Mouse (Mus musculus) hindbrain, embryonic 15.5 days (tissue): ENCODE data around the gene Pid1. TPM values are rescaled to one million over a fixed set of nuclear protein-coding genes. Genes with fewer than 3 reads are reported as not detected.
A peak's percentile ranks its signal among the peaks of the same experiment; 100 is the strongest.

Source experiments
- ATAC-seq: fragments of 200-750 bp; cut with Nextera tagmentation; 2 replicates; pipeline ENCODE4 v1.8.0; 2017; ENCODE audit warnings: low read depth, moderate number of reproducible peaks, moderate TSS enrichment; ENCODE audit not compliant: low FRiP score
- H3K27ac ChIP-seq: fragments of 300-500 bp; sonication (generic); replicated peaks from 2 replicates; pipeline ENCODE4 v1.5.1; 2015; ENCODE audit warnings: mild to moderate bottlenecking, inconsistent platforms
- H3K27me3 ChIP-seq: fragments of 300-500 bp; sonication (generic); 2 replicates; pipeline ENCODE4 v1.6.1; 2015; ENCODE audit warnings: control low read depth, inconsistent platforms
- H3K36me3 ChIP-seq: fragments of 300-500 bp; sonication (generic); 2 replicates; pipeline ENCODE4 v1.6.1; 2015; ENCODE audit warnings: control low read depth, inconsistent platforms
- H3K4me1 ChIP-seq: fragments of 300-500 bp; sonication (generic); replicated peaks from 2 replicates; pipeline ENCODE4 v1.6.1; 2015; ENCODE audit warnings: control low read depth, inconsistent platforms
- H3K4me2 ChIP-seq: fragments of 300-500 bp; sonication (generic); 2 replicates; pipeline ENCODE4 v1.6.1; 2015; ENCODE audit warnings: moderate library complexity, mild to moderate bottlenecking, inconsistent platforms
- H3K4me3 ChIP-seq: fragments of 300-500 bp; sonication (generic); 2 replicates; pipeline ENCODE4 v1.5.1; 2015; ENCODE audit warnings: mild to moderate bottlenecking, inconsistent platforms
- H3K9ac ChIP-seq: fragments of 300-500 bp; sonication (generic); 2 replicates; pipeline ENCODE4 v1.6.1; 2015; ENCODE audit warnings: inconsistent platforms
- H3K9me3 ChIP-seq: fragments of 300-500 bp; sonication (generic); 2 replicates; pipeline ENCODE4 v1.6.1; 2016; ENCODE audit warnings: control low read depth, inconsistent platforms
- WGBS: fragments of 180-500 bp; shearing (Covaris S2); methylation state at CpG from one replicate; pipeline ENCODE4 v1.1.7; 2015; 5-methylcytosine and 5-hydroxymethylcytosine counted together
- polyA plus RNA-seq: library from polyadenylated mRNA; unstranded; fragments of >200 nt; fragmentation: Nextera tagmentation; extraction: Ambion mirVana; gene quantifications from 2 replicates; pipeline ENCODE4 v1.2.1, GENCODE M21; 2015

The Pid1 gene
- polyA plus RNA-seq: 104 and 118 TPM in 2 replicates

- no peak within 1 kb of the TSS for H3K9ac ChIP-seq
- no peaks in the 10 kb centered on the region for H3K36me3 ChIP-seq
- H3K4me2 ChIP-seq: no peak within 1 kb of the TSS
- 91% methylated on average over 8 of the region's 8 CpGs for WGBS
- H3K4me1 ChIP-seq: no peaks in the 10 kb centered on the region
- no peak within 1 kb of the TSS for H3K27ac ChIP-seq
- no peak for ATAC-seq
- H3K27me3 ChIP-seq: no peaks in the 10 kb centered on the region
- H3K4me3 ChIP-seq: no peak within 1 kb of the TSS
- no peaks in the 10 kb centered on the region for H3K9me3 ChIP-seq
Observed at GRCm38 (mm10) chr1:84363967-84364366, at the start of gene Pid1. Gene Pid1 (minus strand): TSS chr1:84364180.

GRCm38 (mm10) chr1:84409514-84409913, 45.5 kb upstream of the Pid1 start:
- Histone ChIP-seq H3K36me3 (peaks cover 20% of the 10 kb centered on the region), H3K9ac (no peak overlapping the region), H3K4me1 (no peaks in the 10 kb centered on the region), H3K4me3 (no peak overlapping the region), H3K4me2 (no peak overlapping the region), H3K27me3 (no peaks in the 10 kb centered on the region), H3K9me3 (0 out of 2 replicates have a peak, but pooled peaks cover 3% of the 10 kb centered on the region), H3K27ac (no peak overlapping the region)
- 83% methylated on average over 2 of the region's 2 CpGs for whole genome bisulfite sequencing
- no peak for ATAC-seq

GRCm38 (mm10) chr1:84408873-84409272, 44.9 kb upstream of the Pid1 start:
- no peak overlapping the region for H3K4me3 ChIP-seq
- no peaks in the 10 kb centered on the region for H3K4me1 ChIP-seq
- WGBS: 91% methylated on average over 2 of the region's 2 CpGs
- H3K9me3 ChIP-seq: 0 out of 2 replicates have a peak, but pooled peaks cover 3% of the 10 kb centered on the region
- H3K4me2 ChIP-seq: no peak overlapping the region
- no peak for ATAC-seq
- H3K27ac ChIP-seq: no peak overlapping the region
- peaks cover 20% of the 10 kb centered on the region for H3K36me3 ChIP-seq
- H3K27me3 ChIP-seq: no peaks in the 10 kb centered on the region
- no peak overlapping the region for H3K9ac ChIP-seq

- Histone ChIP-seq H3K4me2 (no peak overlapping the region), H3K36me3 (peaks cover 4% of the 10 kb centered on the region), H3K9ac (no peak overlapping the region), H3K4me3 (no peak overlapping the region), H3K4me1 (no peaks in the 10 kb centered on the region), H3K27me3 (no peaks in the 10 kb centered on the region), H3K9me3 (no peaks in the 10 kb centered on the region), H3K27ac (no peak overlapping the region)
- 88% methylated on average over 4 of the region's 4 CpGs for WGBS
- ATAC-seq: no peak
Observed at GRCm38 (mm10) chr1:84406891-84407290, 42.9 kb upstream of the Pid1 start.

GRCm38 (mm10) chr1:84405551-84406290, 41.7 kb upstream of the Pid1 start:
- no peaks in the 10 kb centered on the region for H3K36me3 ChIP-seq
- H3K4me2 ChIP-seq: no peak overlapping the region
- no peak for ATAC-seq
- no peaks in the 10 kb centered on the region for H3K4me1 ChIP-seq
- H3K9me3 ChIP-seq: no peaks in the 10 kb centered on the region
- H3K27ac ChIP-seq: no peak overlapping the region
- H3K9ac ChIP-seq: no peak overlapping the region
- WGBS: 78% methylated on average over 5 of the region's 5 CpGs
- no peak overlapping the region for H3K4me3 ChIP-seq
- H3K27me3 ChIP-seq: no peaks in the 10 kb centered on the region

GRCm38 (mm10) chr1:84404880-84405279, 40.9 kb upstream of the Pid1 start:
- ATAC-seq: 0 out of 2 replicates have a peak, but pooled peaks have one; percentile 23
- H3K4me3 ChIP-seq: no peak overlapping the region
- no peaks in the 10 kb centered on the region for H3K9me3 ChIP-seq
- H3K27me3 ChIP-seq: no peaks in the 10 kb centered on the region
- no peak overlapping the region for H3K9ac ChIP-seq
- no peak overlapping the region for H3K27ac ChIP-seq
- WGBS: 54% methylated on average over 12 of the region's 12 CpGs
- no peaks in the 10 kb centered on the region for H3K36me3 ChIP-seq
- H3K4me1 ChIP-seq: no peaks in the 10 kb centered on the region
- H3K4me2 ChIP-seq: no peak overlapping the region

GRCm38 (mm10) chr1:84402154-84402553, 38.2 kb upstream of the Pid1 start:
- no peaks in the 10 kb centered on the region for H3K9me3 ChIP-seq
- no peak overlapping the region for H3K27ac ChIP-seq
- no peak overlapping the region for H3K4me2 ChIP-seq
- H3K36me3 ChIP-seq: no peaks in the 10 kb centered on the region
- H3K27me3 ChIP-seq: no peaks in the 10 kb centered on the region
- no peak for ATAC-seq
- H3K4me1 ChIP-seq: no peaks in the 10 kb centered on the region
- H3K9ac ChIP-seq: no peak overlapping the region
- 82% methylated on average over 1 of the region's 1 CpGs for WGBS
- H3K4me3 ChIP-seq: no peak overlapping the region

GRCm38 (mm10) chr1:84399671-84400070, 35.7 kb upstream of the Pid1 start:
- Histone ChIP-seq H3K9me3 (no peaks in the 10 kb centered on the region), H3K27ac (no peak overlapping the region), H3K9ac (no peak overlapping the region), H3K4me1 (no peaks in the 10 kb centered on the region), H3K4me2 (no peak overlapping the region), H3K27me3 (no peaks in the 10 kb centered on the region), H3K36me3 (peaks cover 4% of the 10 kb centered on the region), H3K4me3 (no peak overlapping the region)
- ATAC-seq: no peak
- WGBS: 88% methylated on average over 3 of the region's 3 CpGs

- WGBS: 92% methylated on average over 4 of the region's 4 CpGs
- no peak for ATAC-seq
- H3K4me3 ChIP-seq: no peak overlapping the region
- H3K27ac ChIP-seq: no peak overlapping the region
- no peaks in the 10 kb centered on the region for H3K27me3 ChIP-seq
- peaks cover 10% of the 10 kb centered on the region for H3K36me3 ChIP-seq
- H3K4me1 ChIP-seq: no peaks in the 10 kb centered on the region
- no peak overlapping the region for H3K9ac ChIP-seq
- H3K4me2 ChIP-seq: no peak overlapping the region
- no peaks in the 10 kb centered on the region for H3K9me3 ChIP-seq
Observed at GRCm38 (mm10) chr1:84399118-84399517, 35.1 kb upstream of the Pid1 start.

GRCm38 (mm10) chr1:84396787-84397186, 32.8 kb upstream of the Pid1 start:
- H3K27me3 ChIP-seq: no peaks in the 10 kb centered on the region
- 81% methylated on average over 3 of the region's 3 CpGs for WGBS
- no peak overlapping the region for H3K9ac ChIP-seq
- peaks cover 10% of the 10 kb centered on the region for H3K36me3 ChIP-seq
- H3K4me1 ChIP-seq: no peaks in the 10 kb centered on the region
- no peak overlapping the region for H3K4me3 ChIP-seq
- no peak overlapping the region for H3K4me2 ChIP-seq
- no peak for ATAC-seq
- no peak overlapping the region for H3K27ac ChIP-seq
- no peaks in the 10 kb centered on the region for H3K9me3 ChIP-seq

- peaks cover 10% of the 10 kb centered on the region for H3K36me3 ChIP-seq
- H3K9me3 ChIP-seq: no peaks in the 10 kb centered on the region
- WGBS: 81% methylated on average over 8 of the region's 8 CpGs
- H3K27me3 ChIP-seq: no peaks in the 10 kb centered on the region
- ATAC-seq: no peak
- no peak overlapping the region for H3K4me3 ChIP-seq
- no peak overlapping the region for H3K9ac ChIP-seq
- H3K4me2 ChIP-seq: no peak overlapping the region
- H3K4me1 ChIP-seq: no peaks in the 10 kb centered on the region
- H3K27ac ChIP-seq: no peak overlapping the region
Observed at GRCm38 (mm10) chr1:84395928-84396327, 31.9 kb upstream of the Pid1 start.

GRCm38 (mm10) chr1:84390961-84391360, 27.0 kb upstream of the Pid1 start:
- no peaks in the 10 kb centered on the region for H3K9me3 ChIP-seq
- WGBS: 98% methylated on average over 4 of the region's 4 CpGs
- H3K36me3 ChIP-seq: peaks cover 10% of the 10 kb centered on the region
- no peak overlapping the region for H3K27ac ChIP-seq
- no peaks in the 10 kb centered on the region for H3K27me3 ChIP-seq
- H3K4me3 ChIP-seq: no peak overlapping the region
- H3K4me1 ChIP-seq: peaks cover 14% of the 10 kb centered on the region
- H3K9ac ChIP-seq: no peak overlapping the region
- no peak for ATAC-seq
- H3K4me2 ChIP-seq: no peak overlapping the region

GRCm38 (mm10) chr1:84387616-84388015, 23.6 kb upstream of the Pid1 start:
- Histone ChIP-seq H3K36me3 (peaks cover 9% of the 10 kb centered on the region), H3K4me3 (no peak overlapping the region), H3K27ac (peak overlapping the region; percentile 10; the same call in 1 of the 2 replicates), H3K4me1 (peaks cover 14% of the 10 kb centered on the region), H3K27me3 (no peaks in the 10 kb centered on the region), H3K4me2 (no peak overlapping the region), H3K9ac (no peak overlapping the region), H3K9me3 (no peaks in the 10 kb centered on the region)
- 44% methylated on average over 4 of the region's 4 CpGs for WGBS
- ATAC-seq: no peak
